Comparison of ENCODE assay signal across 9 mouse cellular contexts in the genomic region with DNA sequence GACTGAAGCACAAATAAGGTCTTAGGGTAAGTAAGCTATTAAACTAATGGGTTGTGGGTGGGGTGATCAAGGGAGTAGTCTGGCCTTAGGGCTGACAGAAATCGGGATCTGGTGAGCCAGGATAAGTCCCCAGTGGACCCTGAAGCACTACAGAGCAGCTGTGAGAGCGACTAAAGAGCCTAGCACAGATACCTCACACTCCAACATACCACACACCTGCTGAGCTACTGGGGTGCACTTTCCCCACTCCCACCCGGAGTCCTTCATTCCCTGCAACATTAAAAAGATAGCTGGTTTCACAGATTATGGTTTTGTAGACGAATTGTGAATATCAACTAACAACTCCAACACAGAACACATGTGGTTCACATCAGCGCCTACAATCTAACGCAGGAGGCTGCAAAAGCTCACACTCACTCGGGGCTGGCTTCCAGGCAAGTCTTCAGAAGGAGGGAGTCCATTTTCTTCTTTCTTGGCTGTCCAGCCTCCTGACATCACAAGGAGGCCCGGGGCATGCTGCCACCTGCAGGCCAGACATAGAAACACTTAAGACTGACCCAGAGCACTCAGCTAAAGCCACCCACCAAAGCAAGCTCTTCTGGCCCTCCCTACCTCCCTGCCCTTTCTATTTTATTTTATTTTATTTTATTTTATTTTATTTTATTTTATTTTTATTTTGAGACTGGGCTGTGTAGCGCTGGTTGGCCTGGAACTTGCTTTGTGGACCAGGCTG. TPM values are rescaled to one million over a fixed set of nuclear protein-coding genes. Genes with fewer than 3 reads are reported as not detected.
DNase-seq lines count a peak whose midpoint lies in the region; ATAC-seq and TF ChIP-seq lines count a peak whose summit lies in the region.
"Had no signal": no experiment of that assay in that cellular context is flagged by ENCODE, and none has a peak within 500 bp of the region (broad histone marks: within the 10 kb centered on the region; RNA-seq: fewer than 3 reads in every experiment).

No protein-coding gene starts in this region.

- no peak for TF ChIP-seq EP300 in heart, postnatal 0 days (IDR thresholded peaks at IDR 0.05; ENCODE audit: low read depth)

- in situ Hi-C loops in ES-E14 (cut with MboI; ENCODE audit: low sequenced_read_pairs in 2 of 2, unreplicated experiment in 2 of 2), result loop anchor here in 1 of 2 experiments (10.0 kb wide), 1 partner anchor 95 kb away; no protein-coding TSS in a partner anchor

- no peaks in the 10 kb centered on the region for H3K36me3 ChIP-seq in ES-E14 (ENCODE audit: control insufficient read depth, insufficient read depth, low read length, poor library complexity, severe bottlenecking)
- no peaks in the 10 kb centered on the region for H3K36me3 ChIP-seq in forebrain, embryonic 12.5 days (replicated peaks)
- no peaks in the 10 kb centered on the region for H3K36me3 ChIP-seq in heart, postnatal 0 days (replicated peaks; ENCODE audit: control insufficient read depth, insufficient read depth, low read length)
- no peaks in the 10 kb centered on the region for H3K36me3 ChIP-seq in lung, embryonic 16.5 days (ENCODE audit: control insufficient read depth, insufficient read depth, low read length)
- H3K36me3 ChIP-seq: liver, embryonic 15.5 days had no signal

- peak; percentile 77 for TF ChIP-seq CTCF in heart, postnatal 0 days (IDR thresholded peaks at IDR 0.05; ENCODE audit: low read depth)

- H3K9ac ChIP-seq in ES-E14 (ENCODE audit: insufficient read depth, low read depth, low read length, poor library complexity, severe bottlenecking), result no peak overlapping the region
- no peak overlapping the region for H3K9ac ChIP-seq in forebrain, embryonic 12.5 days
- H3K9ac ChIP-seq in heart, postnatal 0 days (replicated peaks; ENCODE audit: low read depth, low read length), result no peak overlapping the region
- no peak overlapping the region for H3K9ac ChIP-seq in lung, embryonic 16.5 days (ENCODE audit: low read length)
- H3K9ac ChIP-seq: liver, embryonic 15.5 days had no signal

- H3K27me3 ChIP-seq in forebrain, embryonic 12.5 days, result no peaks in the 10 kb centered on the region
- no peaks in the 10 kb centered on the region for H3K27me3 ChIP-seq in heart, postnatal 0 days (ENCODE audit: control insufficient read depth, insufficient read depth, low read length)
- H3K27me3 ChIP-seq in lung, embryonic 16.5 days (ENCODE audit: control insufficient read depth, insufficient read depth, low read depth, low read length), result no peaks in the 10 kb centered on the region
- H3K27me3 ChIP-seq: liver, embryonic 15.5 days had no signal

- peak overlapping the region; percentile 15; the same call in 1 of the 2 replicates for H3K4me2 ChIP-seq in forebrain, embryonic 12.5 days
- peak overlapping the region; percentile 24; the same call in 1 of the 2 replicates for H3K4me2 ChIP-seq in heart, postnatal 0 days (ENCODE audit: low read depth, low read length)
- 0 out of 2 replicates have a peak overlapping the region, but pooled peaks have one; percentile 4 for H3K4me2 ChIP-seq in lung, embryonic 16.5 days (ENCODE audit: low read depth, low read length)
- H3K4me2 ChIP-seq: liver, embryonic 15.5 days had no signal

- 32% methylated on average over 9 of the region's 9 CpGs for WGBS in forebrain, embryonic 12.5 days
- 29% methylated on average over 9 of the region's 9 CpGs for WGBS in heart, postnatal 0 days
- WGBS in lung, embryonic 16.5 days, result 32% methylated on average over 9 of the region's 9 CpGs

- peak overlapping the region in 1 of 2 experiments; percentile 37; a peak in 2 of 4 replicates for H3K4me3 ChIP-seq in ES-E14 (ENCODE audit: insufficient read depth in 1 of 2, low read depth in 1 of 2, low read length in 2 of 2, poor library complexity in 1 of 2, severe bottlenecking in 1 of 2)
- no peak overlapping the region for H3K4me3 ChIP-seq in forebrain, embryonic 12.5 days (replicated peaks)
- no peak overlapping the region for H3K4me3 ChIP-seq in heart, postnatal 0 days (ENCODE audit: low read depth, low read length)
- H3K4me3 ChIP-seq in lung, embryonic 16.5 days (ENCODE audit: low read length), result no peak overlapping the region
- H3K4me3 ChIP-seq: liver, embryonic 15.5 days had no signal

- peaks cover 0 to 14% of the 10 kb centered on the region in 2 experiments; a peak in 1 of 4 replicates for H3K4me1 ChIP-seq in ES-E14 (ENCODE audit: control insufficient read depth in 2 of 2, insufficient read depth in 2 of 2, low read length in 2 of 2, poor library complexity in 1 of 2)
- H3K4me1 ChIP-seq in forebrain, embryonic 12.5 days, result no peaks in the 10 kb centered on the region
- no peaks in the 10 kb centered on the region for H3K4me1 ChIP-seq in heart, postnatal 0 days (ENCODE audit: control insufficient read depth, insufficient read depth)
- H3K4me1 ChIP-seq in lung, embryonic 16.5 days (replicated peaks; ENCODE audit: control insufficient read depth, insufficient read depth, low read length), result peaks cover 21% of the 10 kb centered on the region

- peak; percentile 56 for DNase-seq in ES-E14 (ENCODE audit: low read depth, low spot score)
- DNase-seq in c-Kit-positive CD71-positive TER-119-positive erythroid progenitor cells, embryonic 14.5 days (ENCODE audit: low spot score), result peak; percentile 50
- peak; percentile 87 for DNase-seq in heart, postnatal 0 days (ENCODE audit: low spot score)
- peak; percentile 86 to 91 for DNase-seq in kidney, postnatal 4 days
- peak; percentile 60 for DNase-seq in ovary, postnatal 10 days (ENCODE audit: low spot score)
- peak; percentile 56 for DNase-seq in thymus, postnatal 0 days (ENCODE audit: low spot score)

- no peaks in the 10 kb centered on the region for H3K9me3 ChIP-seq in ES-E14 (ENCODE audit: control insufficient read depth, insufficient read depth, low read depth, low read length)
- H3K9me3 ChIP-seq in forebrain, embryonic 12.5 days, result no peaks in the 10 kb centered on the region
- H3K9me3 ChIP-seq in heart, postnatal 0 days (replicated peaks; ENCODE audit: control insufficient read depth, low read length), result no peaks in the 10 kb centered on the region
- no peaks in the 10 kb centered on the region for H3K9me3 ChIP-seq in lung, embryonic 16.5 days (ENCODE audit: control insufficient read depth, low read length)
- H3K9me3 ChIP-seq: liver, embryonic 15.5 days had no signal

- peak; percentile 64 for ATAC-seq in forebrain, embryonic 12.5 days (ENCODE audit: low FRiP score)
- ATAC-seq in heart, postnatal 0 days (ENCODE audit: insufficient read depth, low read depth), result peak; percentile 72; the same call in 1 of the 2 replicates
- ATAC-seq in lung, embryonic 16.5 days (ENCODE audit: low read depth), result peak; percentile 80

- H3K27ac ChIP-seq in ES-E14 (ENCODE audit: insufficient read depth, low read depth, low read length, poor library complexity, severe bottlenecking), result no peak overlapping the region
- no peak overlapping the region for H3K27ac ChIP-seq in forebrain, embryonic 12.5 days
- H3K27ac ChIP-seq in heart, postnatal 0 days (ENCODE audit: low read depth), result no peak overlapping the region
- no peak overlapping the region for H3K27ac ChIP-seq in lung, embryonic 16.5 days (ENCODE audit: low read length)
- H3K27ac ChIP-seq: liver, embryonic 15.5 days had no signal

TF ChIP-seq in ES-E14, 5 proteins besides CTCF, POLR2A, EP300 and RAD21:
- peak; percentile 40; the same call in 1 of the 2 replicates for TF ChIP-seq ZC3H11A (IDR thresholded peaks at IDR 0.05; ENCODE audit: borderline replicate concordance, low read depth, low read length)
- TF ChIP-seq CHD2 (IDR thresholded peaks at IDR 0.05; ENCODE audit: low read depth, low read length), result no peak
- TF ChIP-seq MAFK (IDR thresholded peaks at IDR 0.05; ENCODE audit: insufficient read depth, low read depth, low read length), result no peak

RNA-seq across cellular contexts. Expression of a gene that starts 9.3 kb away (rescaled TPM):
- total RNA-seq in ES-E14 (2012; rRNA removed), result 0.27 TPM in 1 of 2 replicates, not detected in the other
- polyA plus RNA-seq in forebrain, embryonic 12.5 days (2016; fragmentation: Nextera tagmentation; extraction: Ambion mirVana), result 0.36 TPM in 1 of 2 replicates, not detected in the other
- total RNA-seq in heart, postnatal 0 days (2014; rRNA removed; ENCODE audit: low replicate concordance), result not detected in 2 replicates
- 1.2 and 1.6 TPM in 2 replicates for polyA plus RNA-seq in heart, postnatal 0 days (2015; fragmentation: Nextera tagmentation; extraction: Ambion mirVana)
- polyA plus RNA-seq in lung, embryonic 16.5 days (2015; fragmentation: Nextera tagmentation; extraction: Ambion mirVana), result 1.8 and 2.4 TPM in 2 replicates
- 24.2 and 25.5 TPM in 2 replicates for polyA plus RNA-seq in thymus, postnatal 0 days (2015; fragmentation: Nextera tagmentation; extraction: Ambion mirVana)
- polyA plus RNA-seq: liver, embryonic 15.5 days had no signal

RNA-seq across cellular contexts. Expression of a gene that starts 41.7 kb away (rescaled TPM):
- 8.2 and 9.0 TPM in 2 replicates for total RNA-seq in ES-E14 (2012; rRNA removed)
- polyA plus RNA-seq in forebrain, embryonic 12.5 days (2016; fragmentation: Nextera tagmentation; extraction: Ambion mirVana), result 7.8 and 7.9 TPM in 2 replicates
- 14.5 and 15.6 TPM in 2 replicates for total RNA-seq in heart, postnatal 0 days (2014; rRNA removed; ENCODE audit: low replicate concordance)
- 13.3 and 14.5 TPM in 2 replicates for polyA plus RNA-seq in heart, postnatal 0 days (2015; fragmentation: Nextera tagmentation; extraction: Ambion mirVana)
- polyA plus RNA-seq in lung, embryonic 16.5 days (2015; fragmentation: Nextera tagmentation; extraction: Ambion mirVana), result 9.1 and 9.7 TPM in 2 replicates
- polyA plus RNA-seq in thymus, postnatal 0 days (2015; fragmentation: Nextera tagmentation; extraction: Ambion mirVana), result 12.6 and 12.8 TPM in 2 replicates
